Mouse (Mus musculus) heart, postnatal 25 days (tissue): Measurements from ENCODE around the gene Dlk1. TPM values are rescaled to one million over a fixed set of nuclear protein-coding genes. Genes with fewer than 3 reads are reported as not detected.
A peak's percentile ranks its signal among the peaks of the same experiment; 100 is the strongest.

Source experiments
- DNase-seq: peaks from one replicate; pipeline ENCODE4 v3.0.0; 2022; ENCODE audit warnings: low spot score
- intact Hi-C: fragments of 180-260 bp; cut with DNase I; formaldehyde crosslinking; loops from one replicate; pipeline ENCODE4 v1.15.1; 2025
- total RNA-seq, 2 experiments: library from RNA; stranded (reverse); gene quantifications; 2 replicates each; pipeline ENCODE4 v1.2.3; 2021

The Dlk1 gene
- total RNA-seq, 2 experiments from 2014 or later = 0.26 to 0.61 TPM

- peak; percentile 42 for DNase-seq
- intact Hi-C loops = loop anchor here (2.0 to 5.0 kb wide), 2 partner anchors 520 to 935 kb away; no protein-coding TSS in a partner anchor
Measured at GRCm38 (mm10) chr12:109437559-109438350, 14.9 kb upstream of the Dlk1 start.

GRCm38 (mm10) chr12:109438383-109438782 is 14.2 kb upstream of the Dlk1 start:
- intact Hi-C loops = loop anchor here (5.0 kb wide), 1 partner anchor 519 kb away; no protein-coding TSS in a partner anchor

DNA sequence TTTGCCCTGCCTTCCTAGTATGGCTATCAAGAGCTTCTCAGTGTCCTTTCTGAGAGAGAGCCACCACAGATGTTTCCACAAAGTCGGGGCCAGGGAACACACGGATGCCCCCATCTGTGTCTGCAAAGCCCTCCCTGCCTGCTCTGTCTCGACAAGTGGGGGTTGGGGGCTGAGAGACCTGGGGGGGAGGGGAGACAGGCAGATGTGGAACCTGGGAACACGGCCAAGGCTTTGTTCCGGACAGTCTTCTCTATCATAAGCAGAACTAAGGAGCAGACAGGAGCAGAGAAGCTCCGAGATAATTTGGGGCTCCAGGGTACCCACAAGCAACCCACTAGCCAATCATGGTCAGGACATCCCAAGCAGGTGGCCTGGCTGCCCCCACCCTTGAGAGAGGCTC is 12.6 kb upstream of the Dlk1 start:
- intact Hi-C loops = loop anchor here (5.0 kb wide), 2 partner anchors 167 to 517 kb away; no protein-coding TSS in a partner anchor
- DNase-seq = no peak

More at GRCm38 (mm10) chr12:109438383-109438782, 14.2 kb upstream of the Dlk1 start:
- DNase-seq = no peak

GRCm38 (mm10) chr12:109441366-109441765 is 11.3 kb upstream of the Dlk1 start:
- DNase-seq = no peak
- intact Hi-C loops = loop anchor here (5.0 kb wide), 1 partner anchor 166 kb away; no protein-coding TSS in a partner anchor

- intact Hi-C loops = loop anchor here (5.0 kb wide), 1 partner anchor 165 kb away; no protein-coding TSS in a partner anchor
Measured at GRCm38 (mm10) chr12:109442115-109442514, 10.5 kb upstream of the Dlk1 start.

GRCm38 (mm10) chr12:109443276-109443675 is 9.3 kb upstream of the Dlk1 start:
- no peak for DNase-seq
- intact Hi-C loops = loop anchor here (5.0 kb wide), 1 partner anchor 164 kb away; no protein-coding TSS in a partner anchor

More at GRCm38 (mm10) chr12:109442115-109442514, 10.5 kb upstream of the Dlk1 start:
- DNase-seq = no peak

DNA sequence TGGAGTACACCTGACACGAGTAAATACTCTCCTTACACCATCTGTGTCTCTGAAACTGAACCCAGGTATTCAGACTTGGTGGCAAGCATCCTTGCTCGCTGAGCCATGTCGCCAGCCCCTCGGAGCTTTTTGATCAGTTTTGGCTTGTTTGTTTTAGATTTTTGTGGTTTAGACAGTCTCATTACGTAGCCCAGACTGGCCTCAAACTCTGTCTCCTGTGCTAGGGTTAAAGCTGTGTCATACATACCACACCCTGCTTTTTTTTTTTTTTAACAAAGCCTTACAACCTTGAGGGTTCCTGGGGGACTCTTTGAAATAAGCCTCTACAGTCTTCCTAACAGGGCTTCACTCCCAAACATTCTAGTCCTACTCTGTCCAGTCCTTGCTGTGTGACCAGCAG is 7.6 kb upstream of the Dlk1 start:
- intact Hi-C loops = loop anchor here (5.0 kb wide), 1 partner anchor 162 kb away; no protein-coding TSS in a partner anchor
- DNase-seq = no peak

- no peak for DNase-seq
- intact Hi-C loops = no loop called here
Measured at GRCm38 (mm10) chr12:109445499-109446235, 7.0 kb upstream of the Dlk1 start.

DNA sequence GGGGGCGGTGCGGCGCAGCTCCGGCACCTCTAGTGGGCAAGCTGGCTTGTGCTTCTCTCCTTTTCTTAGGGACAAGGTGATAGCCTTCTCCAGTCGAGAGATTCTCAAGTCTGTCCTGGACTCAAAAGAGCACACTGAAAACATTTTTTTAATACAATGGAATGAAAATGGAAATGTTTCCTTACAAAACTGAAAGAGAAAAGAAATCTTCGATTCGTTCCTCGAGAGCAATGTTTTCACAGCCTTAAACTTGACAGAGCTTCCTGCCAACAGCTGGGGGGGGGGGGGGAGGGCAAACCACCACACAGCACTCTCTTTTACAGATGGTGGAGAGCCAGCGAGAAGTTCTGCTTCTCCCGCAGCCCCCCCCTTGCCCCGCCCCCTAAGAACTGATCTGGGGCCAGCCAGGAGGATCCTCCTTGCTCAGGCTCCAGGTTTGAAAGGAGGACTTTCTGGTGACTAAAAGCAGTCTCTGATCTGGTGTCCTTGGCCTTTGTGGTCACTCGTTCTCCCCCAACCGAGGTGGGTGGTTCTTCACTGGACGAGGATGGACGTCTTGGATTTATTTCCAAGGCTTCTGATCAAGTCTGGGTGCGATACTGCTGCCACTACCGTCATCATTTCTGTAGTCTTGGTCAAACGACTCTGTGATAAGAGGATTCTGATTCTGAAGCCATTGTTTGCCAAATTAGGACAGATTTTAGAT is 6.2 kb upstream of the Dlk1 start:
- intact Hi-C loops = no loop called here
- DNase-seq = no peak

GRCm38 (mm10) chr12:109449421-109450411 is 2.9 kb upstream of the Dlk1 start:
- intact Hi-C loops = no loop called here
- DNase-seq = no peak

- intact Hi-C loops = no loop called here
- DNase-seq = no peak
Measured at GRCm38 (mm10) chr12:109453065-109453997, 708 bp downstream of the Dlk1 start.

DNA sequence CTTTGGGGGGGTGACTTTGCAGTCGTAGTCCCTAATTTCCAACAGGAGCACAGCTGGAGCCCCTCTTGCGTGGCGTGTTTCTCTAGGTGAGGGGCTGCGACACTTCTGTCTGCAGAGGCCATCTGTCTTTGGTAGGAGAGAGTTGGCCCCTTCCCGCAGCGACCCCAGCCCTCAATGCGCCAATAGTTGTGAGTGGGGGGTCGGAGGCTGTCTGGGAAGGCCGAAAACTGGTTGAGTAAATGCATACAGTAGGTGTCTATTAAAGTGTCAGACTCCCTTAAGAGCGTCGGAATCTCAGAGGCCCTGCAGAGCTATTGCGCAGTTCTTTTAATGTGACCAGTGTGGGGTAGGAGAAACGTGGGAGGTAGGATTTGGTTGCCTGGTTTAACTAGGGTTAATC is 1.5 kb downstream of the Dlk1 start:
- intact Hi-C loops = no loop called here

GRCm38 (mm10) chr12:109456531-109457202 is 4.0 kb downstream of the Dlk1 start:
- no peak for DNase-seq
- intact Hi-C loops = no loop called here

More for the DNA sequence above, 1.5 kb downstream of the Dlk1 start:
- no peak for DNase-seq

GRCm38 (mm10) chr12:109457836-109458235 is 5.2 kb downstream of the Dlk1 start:
- intact Hi-C loops = no loop called here
- DNase-seq = no peak

- intact Hi-C loops = no loop called here
- DNase-seq = no peak
Measured at GRCm38 (mm10) chr12:109458896-109459295, 6.3 kb downstream of the Dlk1 start.

DNA sequence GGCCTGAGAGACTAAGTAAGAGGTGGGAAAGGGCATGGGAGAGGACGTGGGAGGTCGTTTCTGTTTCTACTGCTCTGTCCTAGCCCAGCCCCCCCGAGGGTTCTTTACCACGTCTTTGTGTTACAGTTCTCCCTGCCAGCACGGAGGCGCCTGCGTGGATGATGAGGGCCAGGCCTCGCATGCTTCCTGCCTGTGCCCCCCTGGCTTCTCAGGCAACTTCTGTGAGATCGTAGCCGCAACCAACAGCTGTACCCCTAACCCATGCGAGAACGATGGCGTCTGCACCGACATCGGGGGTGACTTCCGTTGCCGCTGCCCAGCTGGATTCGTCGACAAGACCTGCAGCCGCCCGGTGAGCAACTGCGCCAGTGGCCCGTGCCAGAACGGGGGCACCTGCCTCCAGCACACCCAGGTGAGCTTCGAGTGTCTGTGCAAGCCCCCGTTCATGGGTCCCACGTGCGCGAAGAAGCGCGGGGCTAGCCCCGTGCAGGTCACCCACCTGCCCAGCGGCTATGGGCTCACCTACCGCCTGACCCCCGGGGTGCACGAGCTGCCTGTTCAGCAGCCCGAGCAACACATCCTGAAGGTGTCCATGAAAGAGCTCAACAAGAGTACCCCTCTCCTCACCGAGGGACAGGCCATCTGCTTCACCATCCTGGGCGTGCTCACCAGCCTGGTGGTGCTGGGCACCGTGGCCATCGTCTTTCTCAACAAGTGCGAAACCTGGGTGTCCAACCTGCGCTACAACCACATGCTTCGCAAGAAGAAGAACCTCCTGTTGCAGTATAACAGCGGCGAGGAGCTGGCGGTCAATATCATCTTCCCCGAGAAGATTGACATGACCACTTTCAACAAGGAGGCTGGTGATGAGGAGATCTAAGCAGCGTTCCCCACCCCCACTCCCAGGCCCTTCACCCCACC is 7.1 kb downstream of the Dlk1 start:
- DNase-seq = no peak
- intact Hi-C loops = no loop called here
